Mouse (Mus musculus): ENCODE measurements at regions not wholly inside any gene's neighbourhood (a gene's known extent, or its start where the extent isn't known, plus 50 kb on each side); places are given as distances from the start of the nearest gene placed in this dataset.

DNA sequence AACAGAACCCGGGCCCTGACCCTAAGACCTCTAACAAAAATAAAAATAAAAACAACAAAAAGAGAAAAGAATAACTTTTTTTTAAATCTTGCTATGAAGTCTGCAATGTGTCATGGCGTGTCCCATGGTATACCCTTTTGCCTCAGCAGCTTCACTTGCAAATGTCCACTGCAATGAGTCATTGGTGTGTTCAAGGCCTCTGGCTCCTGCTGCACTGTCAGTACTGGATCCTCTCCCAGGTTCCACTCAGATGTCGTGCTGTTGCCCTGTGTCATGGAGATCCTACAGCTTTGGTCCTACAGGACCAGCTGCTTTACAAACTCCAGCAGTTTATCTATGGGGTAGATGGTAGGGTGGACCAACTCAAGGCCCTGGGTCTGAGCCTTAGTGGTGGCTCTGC, 113.4 kb upstream of the Akirin2 start:
- TF ChIP-seq CTCF (conservative IDR thresholded peaks at IDR 0.05 in 1 of 2, IDR thresholded peaks at IDR 0.05 in 1 of 2; ENCODE audit: low read depth in 2 of 2, low read length in 2 of 2), result no peak
- TF ChIP-seq UBTF (IDR thresholded peaks at IDR 0.05; ENCODE audit: low read depth, low read length), result no peak
- TF ChIP-seq POLR2A (IDR thresholded peaks at IDR 0.05; ENCODE audit: low read depth, low read length), result no peak

Measured in CH12.LX (cell line).